Mouse (Mus musculus) embryonic facial prominence, embryonic 11.5 days (tissue): ENCODE results near the gene Ywhab. TPM values are rescaled to one million over a fixed set of nuclear protein-coding genes. Genes with fewer than 3 reads are reported as not detected.

ENCODE experiments used
- ATAC-seq: fragments of 200-750 bp; cut with Nextera tagmentation; replicated peaks from 2 replicates; pipeline ENCODE4 v1.8.0; 2017; ENCODE audit warnings: low read depth; ENCODE audit not compliant: insufficient number of reproducible peaks, low FRiP score, low TSS enrichment
- DNase-seq: peaks from one replicate; pipeline ENCODE4 v3.0.0-alpha.2; 2015; ENCODE audit warnings: low spot score
- H3K27ac ChIP-seq: fragments of 300-500 bp; sonication (generic); replicated peaks from 2 replicates; pipeline ENCODE4 v1.5.1; 2014; ENCODE audit warnings: mild to moderate bottlenecking, low read depth, low read length, control low read depth
- H3K27me3 ChIP-seq: fragments of 300-500 bp; sonication (generic); 2 replicates; pipeline ENCODE4 v1.6.1; 2014; ENCODE audit warnings: mild to moderate bottlenecking, low read length, moderate library complexity, mixed read lengths; ENCODE audit not compliant: control insufficient read depth, insufficient read depth
- H3K36me3 ChIP-seq: fragments of 300-500 bp; sonication (generic); replicated peaks from 2 replicates; pipeline ENCODE4 v1.6.1; 2014; ENCODE audit warnings: low read depth, mild to moderate bottlenecking, low read length, moderate library complexity, mixed read lengths; ENCODE audit not compliant: control insufficient read depth, insufficient read depth
- H3K4me1 ChIP-seq: fragments of 300-500 bp; sonication (generic); 2 replicates; pipeline ENCODE4 v1.6.1; 2014; ENCODE audit warnings: low read length, mixed read lengths; ENCODE audit not compliant: control insufficient read depth, insufficient read depth
- H3K4me2 ChIP-seq: fragments of 300-500 bp; sonication (generic); 2 replicates; pipeline ENCODE4 v1.6.1; 2014; ENCODE audit warnings: low read depth, mild to moderate bottlenecking, control low read depth, low read length, moderate library complexity
- H3K4me3 ChIP-seq: fragments of 300-500 bp; sonication (generic); 2 replicates; pipeline ENCODE4 v1.5.1; 2014; ENCODE audit warnings: low read depth, low read length, control low read depth
- H3K9ac ChIP-seq: fragments of 300-500 bp; sonication (generic); replicated peaks from 2 replicates; pipeline ENCODE4 v1.6.1; 2014; ENCODE audit warnings: mild to moderate bottlenecking, control low read depth, low read length
- H3K9me3 ChIP-seq: fragments of 300-500 bp; sonication (generic); replicated peaks from 2 replicates; pipeline ENCODE4 v1.6.1; 2016; ENCODE audit warnings: mild to moderate bottlenecking, low read length, inconsistent platforms, mixed read lengths; ENCODE audit not compliant: control insufficient read depth
- WGBS: fragments of 180-500 bp; shearing (Covaris S2); extraction: QIAGEN DNeasy Blood & Tissue Kit; methylation state at CpG from one replicate; pipeline ENCODE4 v1.1.7; 2014; 5-methylcytosine and 5-hydroxymethylcytosine counted together
- polyA plus RNA-seq: library from polyadenylated mRNA; unstranded; fragments of >200 nt; fragmentation: Nextera tagmentation; extraction: Ambion mirVana; gene quantifications from 2 replicates; pipeline ENCODE4 v1.2.1, GENCODE M21; 2014

Gene Ywhab
- 332 and 344 TPM in 2 replicates for polyA plus RNA-seq

- H3K36me3 ChIP-seq: no peaks in the 10 kb centered on the region
- H3K9ac ChIP-seq: peak within 1 kb of the TSS; percentile 92
- ATAC-seq: no peak
- H3K9me3 ChIP-seq: no peaks in the 10 kb centered on the region
- peak within 1 kb of the TSS; percentile 73 for H3K4me3 ChIP-seq
- WGBS: 0% methylated on average over 11 of the region's 14 CpGs
- peak within 1 kb of the TSS; percentile 85 for H3K27ac ChIP-seq
- no peaks in the 10 kb centered on the region for H3K27me3 ChIP-seq
- no peak for DNase-seq
- no peaks in the 10 kb centered on the region; the same call in 1 of the 2 replicates for H3K4me1 ChIP-seq
- H3K4me2 ChIP-seq: peak within 1 kb of the TSS; percentile 67
Measured at GRCm38 (mm10) chr2:163994654-163994976, at the start of gene Ywhab. Ywhab (plus strand) TSS chr2:163994960.

GRCm38 (mm10) chr2:163946221-163946620 lies 48.5 kb upstream of the Ywhab start:
- no peak for DNase-seq
- Histone ChIP-seq H3K4me3 (no peak overlapping the region), H3K36me3 (no peaks in the 10 kb centered on the region), H3K9ac (no peak overlapping the region), H3K9me3 (no peaks in the 10 kb centered on the region), H3K4me2 (no peak overlapping the region), H3K4me1 (no peaks in the 10 kb centered on the region), H3K27me3 (no peaks in the 10 kb centered on the region), H3K27ac (no peak overlapping the region)
- 85% methylated on average over 15 of the region's 15 CpGs for WGBS
- no peak for ATAC-seq

- WGBS: 68% methylated on average over 7 of the region's 7 CpGs
- Histone ChIP-seq H3K36me3 (no peaks in the 10 kb centered on the region), H3K27ac (no peak overlapping the region), H3K9ac (no peak overlapping the region), H3K27me3 (no peaks in the 10 kb centered on the region), H3K4me3 (no peak overlapping the region), H3K9me3 (no peaks in the 10 kb centered on the region), H3K4me2 (no peak overlapping the region), H3K4me1 (no peaks in the 10 kb centered on the region)
- DNase-seq (no peak), ATAC-seq (no peak)
Measured at GRCm38 (mm10) chr2:163947976-163948375, 46.8 kb upstream of the Ywhab start.

GRCm38 (mm10) chr2:163951770-163952169 lies 43.0 kb upstream of the Ywhab start:
- no peak for ATAC-seq

GRCm38 (mm10) chr2:163953622-163954310 lies 41.0 kb upstream of the Ywhab start:
- Histone ChIP-seq H3K4me1 (no peaks in the 10 kb centered on the region), H3K9me3 (no peaks in the 10 kb centered on the region), H3K36me3 (no peaks in the 10 kb centered on the region), H3K4me3 (no peak overlapping the region), H3K27ac (no peak overlapping the region), H3K4me2 (no peak overlapping the region), H3K27me3 (no peaks in the 10 kb centered on the region), H3K9ac (no peak overlapping the region)
- ATAC-seq (no peak), DNase-seq (no peak)
- 75% methylated on average over 7 of the region's 7 CpGs for WGBS

More at GRCm38 (mm10) chr2:163951770-163952169, 43.0 kb upstream of the Ywhab start:
- WGBS: 21% methylated on average over 4 of the region's 4 CpGs
- Histone ChIP-seq H3K36me3 (no peaks in the 10 kb centered on the region), H3K4me1 (no peaks in the 10 kb centered on the region), H3K4me3 (no peak overlapping the region), H3K9me3 (no peaks in the 10 kb centered on the region), H3K9ac (no peak overlapping the region), H3K4me2 (no peak overlapping the region), H3K27me3 (no peaks in the 10 kb centered on the region), H3K27ac (no peak overlapping the region)
- DNase-seq: peak; percentile 66

GRCm38 (mm10) chr2:163964606-163965560 lies 29.9 kb upstream of the Ywhab start:
- Histone ChIP-seq H3K4me3 (no peak overlapping the region), H3K4me2 (no peak overlapping the region), H3K27me3 (no peaks in the 10 kb centered on the region), H3K9ac (no peak overlapping the region), H3K36me3 (no peaks in the 10 kb centered on the region), H3K27ac (no peak overlapping the region), H3K9me3 (no peaks in the 10 kb centered on the region), H3K4me1 (no peaks in the 10 kb centered on the region)
- DNase-seq (no peak), ATAC-seq (no peak)
- 69% methylated on average over 17 of the region's 19 CpGs for WGBS

- no peaks in the 10 kb centered on the region for H3K4me1 ChIP-seq
- ATAC-seq: no peak
- H3K9ac ChIP-seq: no peak overlapping the region
- DNase-seq: no peak
- 69% methylated on average over 7 of the region's 7 CpGs for WGBS
- H3K27me3 ChIP-seq: no peaks in the 10 kb centered on the region
- H3K9me3 ChIP-seq: no peaks in the 10 kb centered on the region
- H3K4me2 ChIP-seq: no peak overlapping the region
- no peak overlapping the region for H3K27ac ChIP-seq
- no peaks in the 10 kb centered on the region for H3K36me3 ChIP-seq
- H3K4me3 ChIP-seq: no peak overlapping the region
Measured at GRCm38 (mm10) chr2:163965706-163966105, 29.1 kb upstream of the Ywhab start.

- no peaks in the 10 kb centered on the region for H3K27me3 ChIP-seq
- WGBS: 2% methylated on average over 5 of the region's 5 CpGs
- peak; percentile 79 for DNase-seq
- H3K9me3 ChIP-seq: no peaks in the 10 kb centered on the region
- ATAC-seq: no peak; the same call in 1 of the 2 replicates
- no peaks in the 10 kb centered on the region for H3K4me1 ChIP-seq
- H3K4me3 ChIP-seq: no peak overlapping the region
- no peaks in the 10 kb centered on the region for H3K36me3 ChIP-seq
- no peak overlapping the region for H3K9ac ChIP-seq
- no peak overlapping the region for H3K4me2 ChIP-seq
- no peak overlapping the region for H3K27ac ChIP-seq
Measured at GRCm38 (mm10) chr2:163968581-163968980, 26.2 kb upstream of the Ywhab start.
